Mouse (Mus musculus) embryo, embryonic 11.5 days (tissue): Measurements from ENCODE around the gene Cpm.
"Not testable (repeated sequence)": the region's sequence is repeated elsewhere in the genome, so short reads cannot be mapped to it uniquely, and the experiment has no call there.

Experiments used
- DNase-seq: peaks from one replicate; pipeline ENCODE4 v3.0.0-alpha.2; 2012; ENCODE audit warnings: low read depth, low spot score

The Cpm gene

GRCm38 (mm10) chr10:117593041-117593570 lies 36.2 kb upstream of the Cpm start:
- DNase-seq, result no peak

DNA sequence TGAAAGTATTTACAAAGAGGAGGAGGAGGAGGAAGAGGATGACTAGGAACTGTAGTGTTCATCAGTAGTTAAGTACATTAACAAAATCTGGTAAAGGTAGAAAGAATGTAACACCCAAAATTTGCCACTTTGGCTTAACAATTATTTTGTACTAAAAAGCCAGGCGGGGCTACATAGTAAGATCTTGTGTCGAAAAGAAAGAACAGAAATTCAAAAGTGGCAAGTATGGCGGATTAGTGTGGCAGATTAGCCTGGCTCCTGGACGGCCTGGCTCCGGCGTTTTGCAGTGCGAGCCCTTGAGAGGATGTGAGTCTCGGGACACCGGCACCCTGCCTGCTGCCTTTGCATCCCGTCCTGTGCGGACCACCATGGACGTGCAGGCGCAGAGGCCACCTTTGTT lies 35.4 kb upstream of the Cpm start:
- DNase-seq, result no peak

- no peak for DNase-seq
These were observed 34.9 kb upstream of the Cpm start for GRCm38 (mm10) chr10:117594291-117594850.

DNA sequence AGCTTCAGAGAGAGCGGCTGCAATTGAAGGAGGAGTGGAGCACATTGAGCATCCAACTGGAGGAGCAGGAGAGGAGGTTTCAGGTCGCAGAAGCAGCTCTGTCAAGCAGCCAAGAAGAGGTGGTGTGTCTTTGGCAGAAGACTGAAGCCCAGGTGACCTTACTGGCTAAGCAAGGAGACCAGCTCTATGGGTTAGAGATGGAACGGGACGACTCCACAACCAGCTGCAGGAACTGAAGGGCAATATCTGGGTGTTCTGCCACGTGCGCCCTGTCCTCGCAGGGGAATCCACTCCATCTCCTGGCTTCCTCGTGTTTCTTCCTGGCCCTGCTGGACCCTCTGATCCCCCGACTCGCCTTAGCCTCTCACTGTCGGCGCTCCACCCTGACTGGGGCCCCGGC lies 34.4 kb upstream of the Cpm start:
- DNase-seq, result no peak

- no peak for DNase-seq
These were observed 33.7 kb upstream of the Cpm start for GRCm38 (mm10) chr10:117595442-117596164.

GRCm38 (mm10) chr10:117596165-117596735 lies 33.0 kb upstream of the Cpm start:
- no peak for DNase-seq

GRCm38 (mm10) chr10:117596771-117597324 lies 32.5 kb upstream of the Cpm start:
- no peak for DNase-seq

GRCm38 (mm10) chr10:117597371-117598265 lies 31.7 kb upstream of the Cpm start:
- DNase-seq, result not testable (repeated sequence)

GRCm38 (mm10) chr10:117598266-117598950 lies 30.9 kb upstream of the Cpm start:
- DNase-seq, result no peak

- not testable (repeated sequence) for DNase-seq
These were observed 30.2 kb upstream of the Cpm start for GRCm38 (mm10) chr10:117598951-117599572.

GRCm38 (mm10) chr10:117601146-117602035 lies 27.9 kb upstream of the Cpm start:
- DNase-seq, result no peak

DNA sequence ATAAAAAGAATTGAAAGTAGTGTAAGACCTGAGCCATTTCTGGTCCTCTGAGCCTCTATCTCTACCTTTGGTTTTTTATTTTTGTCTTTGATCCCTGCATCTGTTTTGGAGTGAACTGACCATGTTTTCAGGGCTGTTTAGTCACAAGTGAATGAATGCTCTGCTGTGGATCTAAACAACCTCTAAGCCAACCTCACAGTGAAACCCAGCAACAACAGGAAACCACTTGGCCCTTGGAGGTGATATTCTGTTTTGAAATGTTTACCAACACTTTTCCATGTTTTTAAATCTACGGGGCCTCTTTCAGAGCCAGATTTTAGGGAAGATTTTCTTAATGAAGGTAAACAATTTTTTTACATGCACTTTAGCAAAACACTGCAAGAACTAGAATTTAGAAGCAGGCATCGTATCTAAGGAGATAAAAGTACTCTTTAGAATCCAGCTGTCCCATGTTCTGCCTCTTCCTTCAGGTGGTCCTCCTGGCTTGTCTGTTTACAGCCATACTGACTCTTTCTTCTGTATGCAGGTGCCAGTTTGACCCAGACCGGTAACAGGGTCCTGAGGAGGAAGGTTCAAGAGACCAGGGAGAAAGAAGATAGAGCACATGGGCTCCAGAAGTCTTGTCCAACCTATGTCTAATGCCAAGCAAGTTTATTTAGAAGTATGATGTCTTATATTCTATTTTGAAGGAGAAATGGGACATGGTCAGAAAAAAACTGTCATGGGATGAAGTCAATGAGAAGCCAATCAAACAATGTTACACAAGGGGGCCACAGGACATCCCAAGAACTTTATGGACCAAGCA lies 26.8 kb upstream of the Cpm start:
- no peak for DNase-seq

DNA sequence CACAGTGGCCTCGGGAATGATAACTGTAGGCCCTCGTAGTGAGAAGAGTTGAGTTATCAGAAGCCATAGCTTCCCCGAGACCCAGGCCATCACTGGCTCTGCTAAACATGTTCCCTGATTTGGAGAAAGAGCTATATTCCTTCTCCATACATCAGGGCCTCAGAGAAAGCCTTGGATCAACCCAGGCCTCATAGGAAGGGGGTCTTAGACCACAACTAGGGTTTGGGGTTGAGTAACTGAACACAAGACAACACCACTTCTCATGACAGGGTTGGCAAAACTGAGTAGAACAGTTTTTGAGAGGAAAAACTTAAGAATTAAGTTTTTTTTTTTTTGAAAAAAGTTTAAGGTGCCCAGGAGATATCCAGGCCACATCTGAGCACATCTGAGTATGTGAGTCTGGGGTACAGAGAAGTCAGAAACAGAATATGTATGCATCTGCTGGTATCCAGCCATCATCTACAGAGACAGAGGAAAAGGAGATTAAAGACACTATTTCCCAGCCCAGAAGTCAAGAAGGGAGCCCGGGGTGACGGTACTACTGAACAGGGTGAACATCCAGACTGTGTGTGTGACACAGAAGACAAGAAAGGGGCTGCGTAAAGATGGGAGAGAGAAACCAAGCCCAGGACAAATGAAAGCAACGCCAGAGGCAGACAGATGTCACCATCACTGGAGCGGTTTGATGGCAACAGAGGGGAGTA lies 26.0 kb upstream of the Cpm start:
- no peak for DNase-seq

GRCm38 (mm10) chr10:117603834-117604623 lies 25.3 kb upstream of the Cpm start:
- no peak for DNase-seq

- no peak for DNase-seq
These were observed 24.5 kb upstream of the Cpm start for GRCm38 (mm10) chr10:117604624-117605282.
